Mouse (Mus musculus) forelimb bud, embryonic 11.5 days (tissue): Measurements from ENCODE around the gene Txlna.

Experiments
- DNase-seq: peaks from one replicate; pipeline ENCODE4 v3.0.0-alpha.2; 2012; ENCODE audit warnings: low read depth, low spot score

Gene Txlna

DNA sequence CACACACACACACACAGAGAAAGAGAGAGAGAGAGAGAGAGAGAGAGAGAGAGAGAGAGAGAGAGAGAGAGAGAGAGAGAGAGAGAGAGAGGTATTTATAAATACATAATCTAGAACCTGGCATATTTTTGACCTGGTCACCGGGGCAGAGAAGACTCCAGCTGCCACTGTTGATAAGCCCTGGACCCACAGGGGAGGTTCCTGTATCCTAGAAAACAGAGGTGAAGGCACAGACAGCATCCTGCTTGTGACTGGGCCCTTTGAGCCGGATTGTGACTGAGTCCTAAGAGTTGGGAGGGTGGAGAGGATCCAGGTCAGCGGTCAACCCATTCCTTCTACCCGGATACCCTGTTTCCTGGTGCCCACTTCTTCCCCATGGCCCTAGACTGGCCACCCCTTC, 52.0 kb downstream of the Txlna start:
- no peak for DNase-seq

DNA sequence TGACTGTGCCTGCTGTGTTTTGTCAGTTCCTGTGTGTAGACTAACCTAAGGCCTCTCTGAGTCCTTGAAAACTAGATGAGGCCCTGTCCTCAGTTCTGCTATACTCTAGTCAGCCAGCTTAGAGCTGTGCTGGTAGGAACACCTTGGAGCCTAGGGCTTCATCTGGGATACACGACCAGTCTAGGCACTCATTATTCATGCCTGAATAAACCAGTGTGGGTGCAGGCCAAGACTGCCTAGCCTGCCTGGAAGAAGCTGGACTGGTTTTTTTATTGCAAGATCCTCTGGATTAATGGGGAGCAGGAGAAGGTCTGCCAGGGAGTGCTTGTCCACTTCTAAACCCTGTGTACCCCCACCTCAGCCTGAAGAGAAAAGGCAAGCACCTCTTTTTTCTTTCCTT, 53.9 kb downstream of the Txlna start:
- no peak for DNase-seq

DNA sequence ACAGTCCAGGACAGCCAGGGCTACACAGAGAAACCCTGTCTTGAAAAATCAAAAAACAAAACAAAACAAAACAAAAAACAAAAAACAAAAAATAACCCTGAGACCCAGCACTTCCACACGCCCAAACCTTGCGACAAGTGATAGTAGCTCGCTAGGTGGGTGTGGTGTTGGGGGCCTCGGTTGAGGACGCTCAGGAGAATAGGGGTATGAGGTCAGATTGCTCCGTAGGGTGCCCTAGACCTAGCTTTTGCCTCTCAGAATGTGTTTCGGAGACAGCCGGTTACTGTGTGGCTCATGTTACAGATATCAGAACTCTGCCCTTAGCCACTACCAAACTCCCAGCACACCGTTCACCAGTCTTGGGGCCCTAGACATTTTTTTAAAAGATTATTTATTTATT, 55.1 kb downstream of the Txlna start:
- no peak for DNase-seq

DNA sequence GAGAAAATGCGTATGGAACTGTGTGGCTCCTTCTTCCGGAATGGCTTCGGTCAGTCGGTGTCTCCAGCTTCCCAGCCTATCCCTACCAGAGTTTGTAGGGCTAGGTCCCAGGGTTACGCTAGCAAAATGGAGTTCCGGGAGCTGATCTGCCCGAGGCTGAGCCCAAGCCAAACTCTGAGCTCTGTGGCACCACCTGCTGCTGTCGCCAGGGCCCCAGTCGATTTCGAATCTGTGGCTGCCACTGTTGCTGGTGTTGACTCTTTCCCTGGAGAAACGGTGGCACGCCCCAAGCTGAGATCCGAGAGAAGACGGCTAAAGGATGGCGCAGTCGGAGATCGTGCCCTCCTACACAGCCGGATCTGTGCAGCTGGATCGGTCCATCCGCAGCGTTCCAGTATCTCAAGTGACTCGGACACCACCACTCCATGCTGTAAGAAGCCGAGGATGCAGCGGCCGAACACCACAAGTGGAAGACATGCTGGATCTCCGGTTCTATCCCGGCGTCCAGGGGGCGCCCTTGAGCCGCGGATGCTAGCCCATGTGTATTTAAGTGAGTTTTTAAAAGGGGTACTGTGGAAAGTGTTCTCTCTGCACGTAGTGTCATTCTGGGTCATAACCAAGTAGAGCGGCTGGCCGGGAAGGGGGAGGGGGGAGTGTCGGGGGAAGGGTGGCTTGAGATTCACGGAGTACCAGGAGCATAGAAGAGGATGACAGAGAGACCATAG, 55.8 kb downstream of the Txlna start:
- peak; percentile 68 for DNase-seq

DNA sequence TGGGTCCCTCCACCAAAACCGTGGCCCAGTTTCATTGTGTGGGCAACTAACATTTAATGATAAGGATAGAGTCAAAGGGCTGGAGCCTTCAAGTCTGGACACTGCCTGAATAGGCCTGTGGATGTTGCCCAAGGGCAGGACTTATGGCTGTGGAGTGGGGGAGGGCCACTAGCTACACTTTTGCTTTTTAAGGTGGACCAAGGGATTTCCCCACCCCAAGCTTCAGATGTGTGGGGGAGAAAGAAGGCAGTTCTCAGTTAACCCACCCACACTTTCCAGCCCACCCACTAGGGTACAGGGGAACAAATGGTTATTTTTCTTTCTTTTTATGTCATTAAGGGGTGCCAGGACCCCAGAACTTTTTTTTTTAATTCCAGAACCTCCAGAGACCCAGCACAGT, 56.5 kb downstream of the Txlna start:
- no peak for DNase-seq

DNA sequence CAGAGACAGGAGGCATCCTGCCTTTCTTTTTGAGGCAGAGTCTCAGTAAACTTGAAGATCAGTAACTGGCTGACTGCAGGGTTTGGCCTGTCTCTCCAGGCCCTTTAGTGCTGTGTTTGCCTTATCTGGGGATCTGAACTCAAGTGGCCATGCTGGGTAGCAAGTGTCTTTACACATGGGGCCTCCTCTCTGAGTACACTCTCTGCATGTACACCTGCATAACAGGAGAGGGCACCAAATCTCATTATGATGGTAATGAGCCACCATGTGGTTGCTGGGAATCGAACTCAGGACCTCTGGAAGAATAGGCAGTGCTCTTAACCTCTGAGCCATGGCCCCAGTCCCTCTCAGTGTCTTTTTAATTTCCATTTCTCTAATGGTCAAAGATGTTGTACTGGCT, 58.6 kb downstream of the Txlna start:
- DNase-seq = no peak

DNA sequence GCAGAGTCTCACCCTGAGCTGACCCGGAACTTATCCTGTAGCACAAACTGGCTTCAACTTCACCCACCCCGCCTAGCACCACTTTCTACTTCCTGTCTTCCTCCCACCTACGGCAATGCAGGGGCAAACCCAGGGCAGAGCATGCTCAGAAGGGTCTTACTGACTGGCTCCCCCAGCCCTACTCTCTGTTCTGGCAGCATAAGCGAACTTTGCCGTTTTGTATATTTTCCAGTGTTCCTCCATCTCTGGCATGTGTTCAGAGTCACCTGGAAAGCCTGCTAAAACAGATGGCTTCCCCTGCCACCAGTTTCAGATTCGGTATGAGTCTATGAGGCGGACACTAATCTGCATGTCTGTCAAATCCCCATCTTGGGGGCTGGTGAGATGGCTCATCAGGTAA, 60.5 kb downstream of the Txlna start:
- no peak for DNase-seq

DNA sequence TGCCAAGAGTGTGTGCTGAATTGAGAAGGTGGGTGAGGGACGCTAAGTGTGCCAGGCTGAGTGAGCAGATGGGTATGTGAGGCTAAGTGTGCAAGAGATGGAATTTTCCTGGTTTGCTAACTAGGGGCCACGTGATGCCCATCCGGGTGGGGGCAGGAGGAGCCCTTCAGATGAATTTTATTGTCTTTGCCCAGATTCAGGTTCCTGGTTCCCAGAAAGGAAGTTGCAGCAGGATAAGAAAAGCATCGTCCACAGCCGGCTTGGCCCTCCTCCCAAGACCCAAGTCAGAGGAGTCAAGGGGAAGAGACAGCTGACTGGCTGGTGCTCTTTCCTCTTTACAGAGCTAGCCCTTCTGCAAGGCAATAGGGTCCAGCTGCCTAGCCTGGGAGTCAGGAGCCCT, 62.4 kb downstream of the Txlna start, which contains the start of gene Fam167b:
Fam167b (minus strand) TSS at position 84 of the 400 bp plus-strand sequence.
- no peak for DNase-seq

DNA sequence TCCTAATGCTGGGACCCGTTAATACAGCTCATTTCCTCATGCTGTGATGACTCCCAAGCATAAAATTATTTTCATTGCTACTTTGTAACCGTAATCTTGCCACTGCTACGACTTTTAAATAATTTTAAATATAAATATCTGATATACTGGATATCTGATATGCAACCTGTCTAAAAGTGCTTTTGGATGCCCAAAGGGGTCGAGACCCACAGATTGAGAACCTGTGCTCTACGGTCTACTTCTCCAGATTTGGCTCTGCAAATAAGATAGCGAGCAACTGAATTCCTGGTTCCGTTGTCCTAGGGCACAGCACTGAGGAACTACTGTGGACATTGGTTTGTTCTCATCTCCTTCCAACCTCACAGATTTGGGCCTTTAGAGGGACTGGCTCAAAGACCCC, 63.2 kb downstream of the Txlna start:
- no peak for DNase-seq

DNA sequence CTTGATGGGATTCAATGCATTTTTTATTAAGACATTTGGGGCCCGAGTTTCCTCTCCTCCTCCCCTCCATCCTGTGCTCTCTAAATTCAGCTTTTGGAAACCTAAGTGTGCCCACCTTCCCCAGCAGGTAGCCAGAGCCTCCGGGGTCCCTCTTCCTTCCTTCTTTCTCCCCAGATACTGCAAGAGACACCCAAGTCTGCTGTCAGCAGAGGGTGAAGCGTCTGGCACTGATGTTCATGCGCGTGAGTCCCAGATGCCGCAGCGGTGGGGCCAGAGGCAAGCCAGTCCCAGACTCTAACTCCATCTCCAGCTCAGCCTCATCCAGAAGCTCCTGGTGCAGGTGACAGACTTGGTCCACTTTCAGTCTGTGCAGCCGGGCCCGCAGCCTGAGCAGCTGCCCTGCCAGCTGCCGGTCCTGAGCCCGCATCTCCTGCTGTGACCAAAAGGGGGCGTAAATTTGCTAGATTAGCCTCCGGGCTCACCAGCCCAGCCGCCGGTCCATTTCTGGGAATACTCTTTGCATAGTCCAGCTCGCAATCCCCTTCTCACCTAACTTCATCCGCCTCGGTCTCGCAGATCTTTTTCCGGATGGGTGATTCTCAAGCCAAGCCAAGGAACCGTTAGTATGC, 63.9 kb downstream of the Txlna start:
- DNase-seq = peak; percentile 43
